Mouse (Mus musculus) fibroblast of lung, adult 2 months (primary cell): ENCODE measurements at regions not wholly inside any gene's neighbourhood (a gene's known extent, or its start where the extent isn't known, plus 50 kb on each side); places are given as distances from the start of the nearest gene placed in this dataset.
A peak's percentile ranks its signal among the peaks of the same experiment; 100 is the strongest.

Experiments used
- DNase-seq: peaks from one replicate; pipeline ENCODE4 v3.0.0-alpha.2; 2011; ENCODE audit warnings: low read depth

- peak; percentile 86 for DNase-seq
These were observed 49.8 kb upstream of the Sipa1l2 start for GRCm38 (mm10) chr8:125619336-125619906.
